Mouse (Mus musculus) A20 (cell line): ENCODE data around the gene Cox11.

ENCODE experiments used
- DNase-seq: peaks from one replicate; pipeline ENCODE4 v3.0.0-alpha.2; 2011; ENCODE audit warnings: low read depth, low spot score

Gene Cox11

DNA sequence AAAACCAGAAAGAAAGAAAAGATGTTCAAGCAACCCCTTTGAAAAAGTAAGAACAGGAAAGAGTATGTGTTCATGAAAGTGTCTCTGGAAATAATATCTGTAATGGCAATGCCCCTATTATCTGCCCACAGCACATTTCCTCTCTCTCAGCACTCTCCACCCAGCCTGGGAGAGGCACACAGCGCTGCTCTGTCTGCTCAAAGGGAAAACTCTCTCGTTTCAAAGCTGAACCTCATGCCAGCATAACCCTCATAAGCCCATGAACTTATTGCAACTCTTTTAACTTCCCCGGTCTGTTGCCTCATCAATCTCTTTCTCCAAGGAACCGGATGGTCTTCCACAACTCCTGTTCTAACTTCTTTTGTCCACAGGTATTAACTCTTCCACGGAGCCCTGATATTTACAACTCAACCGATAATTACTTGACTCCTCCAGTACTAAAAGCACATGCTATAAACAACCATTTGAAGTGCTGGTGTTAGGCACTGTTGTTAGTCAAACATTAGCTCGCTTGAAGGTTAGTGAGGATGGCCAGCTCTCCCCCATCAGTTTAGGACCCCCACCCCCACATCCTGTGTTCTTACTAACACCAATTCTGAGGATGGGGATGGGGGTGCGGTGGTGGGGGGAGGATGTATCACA lies 26.5 kb downstream of the Cox11 start:
- no peak for DNase-seq

DNA sequence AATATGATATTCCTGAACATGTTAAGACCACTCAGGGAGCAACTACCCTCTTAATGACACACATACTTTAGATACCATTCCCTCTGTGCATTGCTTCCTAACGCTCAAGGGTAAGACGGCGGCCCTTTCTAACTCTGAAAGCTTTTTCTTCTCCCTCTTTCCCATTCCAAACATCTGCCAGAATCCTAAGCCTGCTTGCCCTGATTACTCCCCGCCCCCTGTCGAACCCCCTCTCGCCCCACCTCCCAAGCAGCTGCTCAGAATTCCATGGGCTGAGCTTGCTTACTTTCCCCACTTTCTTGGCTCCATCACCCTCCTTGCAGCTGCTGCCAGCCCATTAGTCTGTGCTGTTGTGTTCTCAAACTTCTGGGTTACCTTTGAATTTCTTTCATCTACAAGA lies 27.2 kb downstream of the Cox11 start:
- no peak for DNase-seq

DNA sequence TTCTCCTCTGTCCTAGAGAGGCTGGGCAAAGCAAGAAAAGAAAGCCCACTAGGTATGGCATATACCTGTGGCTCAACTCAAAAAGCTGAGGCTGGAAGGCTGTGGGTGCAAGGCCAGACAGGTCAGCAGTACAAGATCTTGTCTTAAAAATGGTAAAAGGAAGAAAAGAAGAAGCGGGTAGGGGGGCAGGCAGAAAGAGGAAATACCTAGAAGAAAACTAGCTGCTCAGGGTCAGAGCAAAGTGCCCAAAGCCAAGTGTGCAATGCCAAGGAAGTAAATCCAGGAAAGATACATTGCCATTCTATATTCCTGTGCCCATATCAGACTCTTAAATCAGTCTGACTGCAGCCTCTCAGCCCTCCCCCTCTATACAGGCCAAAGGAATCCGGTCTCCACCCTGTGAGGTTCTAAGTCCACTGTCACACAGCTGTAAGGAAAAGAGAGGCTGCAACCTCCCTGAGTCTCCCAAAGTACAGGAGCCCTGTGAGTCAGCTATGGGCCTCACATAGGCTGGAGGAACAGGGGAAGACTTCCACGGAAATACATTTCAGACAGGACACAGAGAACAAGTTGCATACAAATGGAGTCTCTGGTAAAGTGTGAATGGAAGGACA lies 28.3 kb downstream of the Cox11 start:
- DNase-seq: peak; percentile 36

DNA sequence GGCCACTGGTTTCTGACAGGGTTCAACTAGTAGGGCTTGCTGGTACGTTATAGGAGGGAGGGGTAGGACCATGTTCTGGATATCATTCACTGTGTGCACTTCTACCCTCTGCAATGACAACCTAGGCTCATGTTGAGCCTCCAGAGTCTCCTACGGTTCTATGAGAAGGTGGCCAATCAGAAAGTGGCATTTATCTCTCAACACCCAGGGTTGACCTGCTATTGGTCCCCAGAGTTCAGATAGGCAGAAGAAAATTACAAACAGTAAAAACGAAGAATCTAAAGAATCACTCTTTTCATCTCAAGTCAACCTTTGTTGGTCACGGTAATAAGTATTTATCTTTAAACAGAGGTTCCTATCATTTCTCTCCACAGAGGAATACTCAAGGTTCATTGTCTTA lies 28.9 kb downstream of the Cox11 start:
- DNase-seq: no peak

DNA sequence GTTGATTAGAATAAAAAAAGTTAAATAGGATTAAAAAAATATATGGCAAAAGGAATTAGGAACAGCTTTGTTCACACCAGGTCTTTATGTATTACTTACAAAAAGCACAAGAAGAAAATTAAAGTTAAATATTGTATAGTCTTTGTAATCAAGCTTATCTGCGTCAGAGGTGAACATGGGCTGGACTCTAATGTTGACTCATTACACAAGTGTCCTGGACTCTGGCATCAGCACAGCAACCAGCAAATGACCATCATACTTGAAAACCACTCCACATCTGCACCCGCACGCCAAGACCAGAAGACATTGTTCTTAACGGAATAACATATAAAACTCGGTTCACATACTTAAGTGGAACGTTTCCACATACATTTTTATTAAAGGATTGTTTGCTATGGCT lies 29.4 kb downstream of the Cox11 start:
- no peak for DNase-seq

DNA sequence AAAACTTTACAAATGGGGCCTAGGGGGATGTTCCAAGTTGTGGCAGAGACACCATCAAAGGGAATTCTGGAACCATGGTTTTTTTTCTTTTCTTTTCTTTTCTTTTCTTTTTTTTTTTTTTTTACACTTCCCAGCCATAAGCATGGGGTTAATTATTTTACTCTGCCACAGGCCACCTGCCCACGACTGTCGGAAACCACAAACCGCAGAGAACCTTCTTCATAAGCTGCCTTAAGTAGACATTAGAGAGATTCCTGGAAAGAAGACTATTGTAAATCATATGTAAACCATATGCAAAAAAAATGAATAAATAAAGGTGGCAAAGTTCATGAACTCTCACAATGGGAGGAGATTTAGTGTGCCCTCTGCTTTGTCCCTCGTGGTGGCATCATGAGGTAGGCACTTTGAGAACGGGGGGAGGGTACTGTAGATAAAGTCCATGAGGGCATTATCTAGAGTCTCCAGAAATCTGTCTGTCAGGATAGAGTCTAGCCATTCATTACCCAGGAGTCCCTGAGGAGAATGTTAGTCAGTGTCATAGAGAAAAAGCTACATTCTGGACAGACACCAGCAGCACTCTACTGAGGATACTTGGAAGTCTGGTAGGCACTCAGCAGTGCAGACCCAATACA lies 37.6 kb downstream of the Cox11 start:
- DNase-seq: no peak

DNA sequence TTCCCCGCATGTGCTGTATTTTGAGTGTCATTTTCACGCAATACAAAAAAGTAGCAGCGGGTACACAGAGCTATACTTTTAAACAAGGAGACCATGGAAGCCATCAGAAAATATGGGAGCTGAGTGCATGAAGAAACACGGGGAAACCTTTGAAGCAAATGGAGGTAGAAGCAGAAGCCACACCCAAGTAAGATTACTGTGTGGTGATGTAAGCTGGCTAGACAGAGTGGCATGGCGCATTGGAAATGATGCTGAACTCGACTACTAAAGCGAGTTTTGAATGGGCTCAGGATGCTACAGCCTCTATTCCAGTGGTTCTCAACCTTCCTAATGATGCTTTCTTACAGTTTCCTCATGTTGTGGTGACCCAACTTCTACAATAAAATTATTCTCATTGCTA lies 39.1 kb downstream of the Cox11 start:
- no peak for DNase-seq

DNA sequence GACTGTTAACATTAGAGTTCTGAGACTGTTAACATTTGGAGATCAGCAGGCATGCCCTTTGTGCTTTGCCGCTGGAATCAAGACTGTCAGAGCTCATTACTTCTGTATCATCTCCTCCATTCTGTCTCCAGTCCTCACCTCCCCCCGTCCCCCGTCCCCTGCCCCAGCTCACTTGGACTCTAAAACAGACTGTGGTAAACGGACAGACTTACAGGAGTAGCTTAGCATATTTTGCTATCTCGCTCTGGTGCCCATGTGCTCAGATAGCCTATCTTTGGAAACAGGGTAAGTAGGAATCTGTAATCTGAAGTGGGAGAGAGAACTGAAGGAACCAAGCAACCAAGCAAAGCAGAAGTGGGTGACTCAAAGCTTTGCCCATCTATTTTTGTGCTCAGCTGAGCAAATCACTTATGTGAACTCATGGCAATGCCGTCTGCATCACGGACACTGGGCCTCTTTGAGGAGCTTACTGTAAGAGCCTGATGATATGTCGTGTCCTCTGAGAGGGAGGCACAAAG lies 39.9 kb downstream of the Cox11 start:
- DNase-seq: no peak

DNA sequence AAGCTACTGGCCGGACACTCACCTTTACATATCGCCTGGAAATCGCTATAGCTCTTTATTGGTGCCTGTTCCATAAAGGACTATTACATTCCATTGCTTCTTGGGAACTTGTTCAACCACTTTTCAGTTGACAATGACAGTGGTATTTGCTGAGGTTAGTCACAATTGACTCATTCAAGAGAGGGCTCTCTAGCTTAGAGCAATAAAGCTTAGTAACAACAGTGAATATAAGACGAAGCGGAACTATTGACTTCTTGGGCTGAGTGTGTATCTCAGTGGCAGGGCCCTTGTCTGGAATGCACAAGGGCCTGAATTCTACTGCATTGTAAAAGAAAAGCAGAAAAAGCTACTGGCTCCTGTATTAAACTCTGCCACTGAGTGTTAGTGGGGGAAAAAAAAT lies 40.6 kb downstream of the Cox11 start:
- DNase-seq: no peak

DNA sequence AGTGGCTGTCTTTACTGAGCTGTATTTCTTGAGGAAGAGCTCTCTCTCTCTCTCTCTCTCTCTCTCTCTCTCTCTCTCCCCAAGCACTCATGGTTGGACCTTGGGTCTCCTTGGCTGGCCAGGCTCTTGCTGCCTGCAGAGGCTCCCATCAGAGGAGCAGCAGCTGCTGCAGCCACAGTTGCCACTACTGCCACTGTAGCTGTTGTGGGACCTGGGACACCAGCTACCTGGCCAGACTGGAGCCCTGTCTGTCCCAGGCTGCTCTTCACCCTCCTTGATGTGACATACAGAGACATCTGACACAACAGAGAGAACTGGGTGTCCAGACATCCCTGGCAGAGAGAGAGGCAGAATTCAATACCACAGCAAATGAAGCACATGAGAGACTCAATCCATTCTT lies 43.2 kb downstream of the Cox11 start:
- no peak for DNase-seq

DNA sequence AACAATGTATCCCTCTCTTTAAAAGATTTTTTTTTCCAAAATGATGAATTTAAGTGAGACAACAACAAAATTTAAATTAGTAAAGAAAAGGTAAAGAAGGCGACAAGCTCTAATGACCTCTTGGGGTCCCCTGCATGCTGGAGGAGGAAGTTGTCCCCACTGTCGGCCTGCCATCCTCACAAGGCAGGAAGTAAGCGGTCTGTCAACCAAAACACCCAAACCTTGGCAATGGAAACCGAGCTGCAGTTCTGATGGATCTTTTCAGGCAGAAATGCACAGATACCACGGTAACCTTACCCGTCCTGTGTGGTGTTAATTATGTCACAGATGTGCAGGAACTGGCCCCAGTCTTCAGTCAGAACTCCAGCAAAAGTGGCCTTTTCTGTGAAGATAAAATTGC lies 46.8 kb downstream of the Cox11 start:
- DNase-seq: no peak

DNA sequence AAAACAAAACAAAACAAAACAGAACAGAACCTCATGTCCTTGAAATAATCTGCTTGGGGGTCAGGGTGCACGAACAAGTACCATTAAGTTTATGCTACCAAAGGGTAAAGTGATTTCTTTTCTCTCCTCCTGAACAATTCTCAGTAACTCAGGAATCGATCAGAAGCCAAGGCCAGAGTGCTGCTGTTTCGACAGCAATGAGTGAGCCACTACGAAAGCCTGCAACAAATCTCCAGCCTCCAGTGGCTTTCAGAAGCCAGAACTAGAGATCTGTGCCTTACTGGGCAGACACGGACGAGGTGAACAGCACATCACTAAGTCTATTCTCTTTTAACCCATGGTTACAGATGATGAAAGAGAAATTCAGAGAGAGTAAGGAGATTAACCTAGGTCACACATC lies 47.2 kb downstream of the Cox11 start:
- DNase-seq: no peak

DNA sequence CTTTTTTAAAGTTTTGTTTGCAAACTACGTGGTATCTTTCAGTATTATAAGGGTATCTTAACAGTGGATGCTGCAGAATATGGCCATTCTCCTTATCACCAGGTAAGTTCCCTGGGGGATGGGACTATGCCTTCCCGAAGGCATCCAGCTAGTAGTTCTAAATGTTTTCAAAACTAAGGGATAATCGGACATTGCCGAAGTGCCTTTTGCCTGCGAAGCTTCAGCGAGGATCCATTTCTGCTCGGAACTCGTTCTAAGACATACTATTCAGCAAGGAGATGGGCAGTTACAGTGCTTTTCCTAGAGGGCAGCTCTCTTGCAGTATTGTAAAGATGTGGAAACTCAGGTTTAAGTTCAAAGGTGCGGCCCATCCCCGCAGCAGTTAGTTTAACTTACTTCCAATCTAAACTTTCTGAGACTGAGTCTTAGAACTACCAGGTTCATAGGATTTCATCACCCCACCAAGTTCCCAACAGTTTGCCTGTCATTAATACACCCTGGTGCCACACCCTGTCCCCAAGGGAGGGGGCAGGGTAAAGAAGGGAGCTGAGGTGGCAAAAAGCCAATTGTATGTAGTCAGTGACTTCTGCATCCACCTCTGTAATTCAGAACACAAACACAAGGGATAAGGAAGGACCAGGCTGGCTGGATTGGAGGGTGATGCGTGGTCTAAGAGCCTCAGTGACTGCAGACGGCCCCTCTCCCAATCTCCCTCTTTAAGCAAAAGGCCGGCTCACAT lies 48.5 kb downstream of the Cox11 start:
- DNase-seq: no peak

DNA sequence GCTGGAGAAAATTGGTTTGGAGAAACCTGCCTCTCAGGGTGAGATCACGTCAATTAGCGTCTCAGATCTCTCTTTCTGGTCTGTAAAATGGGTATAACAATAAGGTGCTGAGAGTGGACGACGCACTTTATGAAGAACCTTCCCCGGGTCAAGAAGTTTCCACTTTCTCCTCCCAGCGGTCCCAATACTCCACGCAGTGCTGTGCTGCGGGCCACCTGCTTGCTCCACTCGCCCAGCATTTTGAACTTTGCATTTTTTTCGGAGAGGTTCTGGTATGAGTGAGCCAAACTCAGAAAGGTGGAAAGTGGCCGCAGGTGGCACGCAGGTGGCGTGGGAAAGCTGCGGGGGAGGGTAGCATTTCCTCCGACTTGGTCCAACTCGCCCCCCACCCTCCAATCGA lies 49.1 kb downstream of the Cox11 start:
- DNase-seq: no peak

DNA sequence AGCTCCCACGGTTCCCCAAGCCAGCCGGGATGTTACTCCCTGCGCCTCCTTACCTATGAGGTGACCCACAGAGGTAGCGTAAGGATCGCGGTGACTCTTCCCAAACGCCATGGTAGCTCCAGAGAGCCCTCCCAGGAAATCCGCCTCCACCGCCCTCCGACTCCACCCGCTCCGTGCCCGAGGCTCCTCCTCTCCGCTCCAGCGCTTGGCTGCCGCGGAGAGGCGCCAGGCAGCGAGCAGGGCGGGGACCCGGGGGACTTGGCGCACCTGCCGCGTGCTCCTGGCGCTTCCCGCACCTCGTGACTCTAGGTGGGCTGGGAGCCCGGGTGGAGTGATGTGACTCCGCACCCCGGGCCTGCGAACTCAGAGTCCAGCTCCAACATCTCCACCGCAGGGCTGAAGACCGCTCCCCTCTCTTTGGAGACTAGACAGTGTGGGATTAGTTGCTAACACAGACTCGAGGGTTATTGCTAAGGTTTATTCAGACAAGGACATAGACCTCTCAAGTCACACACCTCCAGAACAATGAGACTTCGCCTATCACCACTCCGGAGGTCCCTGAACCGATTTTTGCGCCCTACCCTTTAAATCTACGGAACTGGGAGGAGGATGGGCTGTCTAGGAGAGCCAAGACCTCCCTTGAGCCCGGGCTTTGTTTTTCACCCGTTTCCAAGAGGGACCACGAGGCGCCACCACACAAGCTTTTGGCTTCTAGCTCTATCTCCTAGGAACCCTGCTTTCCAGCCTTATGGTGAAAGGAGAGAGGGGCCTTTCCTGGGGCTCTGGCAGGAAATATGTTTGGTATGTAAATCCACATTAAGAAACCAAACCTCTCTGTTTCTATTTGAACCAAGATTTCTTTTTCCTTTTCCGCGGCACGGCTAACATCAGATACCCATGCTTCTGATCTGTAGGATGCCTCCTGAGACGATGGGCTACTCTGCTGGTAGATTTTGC lies 49.8 kb downstream of the Cox11 start, which contains the start of gene Tom1l1:
TSS of gene Tom1l1 (minus strand) at position 907 of the 957 bp plus-strand sequence.
- DNase-seq: no peak

DNA sequence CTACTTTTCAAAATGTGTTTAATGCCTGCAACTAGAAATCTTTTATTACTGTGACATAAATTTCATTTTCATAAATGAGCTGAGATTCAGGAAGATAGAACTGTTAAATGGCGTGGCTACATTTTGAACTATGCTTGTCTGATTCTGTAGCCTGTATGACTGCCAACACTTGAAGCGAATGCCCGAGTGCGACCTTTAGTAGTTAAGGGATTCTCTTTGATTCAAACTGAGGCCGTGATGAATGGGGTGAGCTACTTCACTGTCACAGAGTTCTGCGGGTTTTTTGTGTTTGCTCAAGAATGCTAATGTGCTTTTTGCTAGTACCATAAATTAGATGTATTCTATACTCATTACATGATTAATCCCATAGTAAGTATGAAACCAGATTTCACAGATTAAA lies 52.4 kb downstream of the Cox11 start:
- DNase-seq: no peak

DNA sequence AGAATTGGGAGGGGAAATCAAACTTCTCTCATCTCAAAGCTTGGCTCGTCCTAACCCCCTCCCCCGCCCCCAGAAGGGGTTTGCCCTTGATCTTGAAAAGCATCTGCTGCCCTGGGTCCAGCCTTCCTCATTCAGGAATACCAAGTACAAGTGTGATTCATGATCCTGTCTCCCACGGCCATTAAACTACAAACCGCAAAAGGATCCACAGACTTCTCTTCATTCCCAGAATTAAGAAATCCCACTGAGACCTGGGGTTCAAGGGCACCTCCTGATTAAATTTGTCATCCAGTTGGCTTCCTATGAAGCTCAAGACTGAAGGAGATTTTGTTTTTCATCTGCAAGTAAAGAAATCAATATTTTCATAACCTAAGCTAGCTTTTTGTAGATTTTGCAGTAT lies 56.2 kb downstream of the Cox11 start:
- DNase-seq: no peak
